Mouse (Mus musculus) neural tube, embryonic 12.5 days (tissue): ENCODE results near the gene Gm3591. TPM values are rescaled to one million over a fixed set of nuclear protein-coding genes. Genes with fewer than 3 reads are reported as not detected.
"Not testable (repeated sequence)": the region's sequence is repeated elsewhere in the genome, so short reads cannot be mapped to it uniquely, and the experiment has no call there.

Experiments
- ATAC-seq: fragments of 200-750 bp; cut with Nextera tagmentation; 2 replicates; pipeline ENCODE4 v1.8.0; 2017; ENCODE audit warnings: low read depth, mild to moderate bottlenecking, moderate TSS enrichment, moderate library complexity; ENCODE audit not compliant: low FRiP score
- H3K27ac ChIP-seq: fragments of 300-500 bp; sonication (generic); 2 replicates; pipeline ENCODE4 v1.5.1; 2016
- H3K27me3 ChIP-seq: fragments of 300-500 bp; sonication (generic); replicated peaks from 2 replicates; pipeline ENCODE4 v1.6.1; 2016; ENCODE audit warnings: mild to moderate bottlenecking
- H3K36me3 ChIP-seq: fragments of 300-500 bp; sonication (generic); 2 replicates; pipeline ENCODE4 v1.6.1; 2016; ENCODE audit warnings: mild to moderate bottlenecking
- H3K4me1 ChIP-seq: fragments of 300-500 bp; sonication (generic); 2 replicates; pipeline ENCODE4 v1.6.1; 2016
- H3K4me2 ChIP-seq: fragments of 300-500 bp; sonication (generic); replicated peaks from 2 replicates; pipeline ENCODE4 v1.6.1; 2016; ENCODE audit warnings: mild to moderate bottlenecking
- H3K4me3 ChIP-seq: fragments of 300-500 bp; sonication (generic); 2 replicates; pipeline ENCODE4 v1.5.1; 2016
- H3K9ac ChIP-seq: fragments of 300-500 bp; sonication (generic); 2 replicates; pipeline ENCODE4 v1.6.1; 2016; ENCODE audit warnings: mild to moderate bottlenecking
- H3K9me3 ChIP-seq: fragments of 300-500 bp; sonication (generic); 2 replicates; pipeline ENCODE4 v1.6.1; 2016; ENCODE audit warnings: mild to moderate bottlenecking
- WGBS: fragments of 180-500 bp; shearing (Covaris S2); methylation state at CpG from one replicate; pipeline ENCODE4 v1.1.7; 2016; 5-methylcytosine and 5-hydroxymethylcytosine counted together
- polyA plus RNA-seq: library from polyadenylated mRNA; unstranded; fragments of >200 nt; fragmentation: Nextera tagmentation; extraction: Ambion mirVana; gene quantifications from 2 replicates; pipeline ENCODE4 v1.2.1, GENCODE M21; 2016

The Gm3591 gene
- polyA plus RNA-seq: 2.2 and 2.8 TPM in 2 replicates

GRCm38 (mm10) chr14:6412382-6412781 is at the start of gene Gm3591:
Gene Gm3591 (minus strand): TSS chr14:6412482.
- H3K9ac ChIP-seq, H3K27ac ChIP-seq, H3K4me3 ChIP-seq, H3K4me2 ChIP-seq, ATAC-seq, H3K27me3 ChIP-seq, H3K4me1 ChIP-seq, H3K36me3 ChIP-seq, H3K9me3 ChIP-seq: not testable (repeated sequence)
- no CpG with 5 or more reads among the region's 2 CpGs for WGBS

GRCm38 (mm10) chr14:6444511-6444910 is 32.2 kb upstream of the Gm3591 start, which contains the start of gene Gm3594:
Gene Gm3594 (minus strand): TSS chr14:6444611.
- not testable (repeated sequence) for H3K4me3 ChIP-seq, H3K4me1 ChIP-seq, H3K27me3 ChIP-seq, H3K9me3 ChIP-seq, H3K4me2 ChIP-seq, H3K9ac ChIP-seq, H3K36me3 ChIP-seq, H3K27ac ChIP-seq, ATAC-seq
- no CpG with 5 or more reads among the region's 4 CpGs for WGBS

- not testable (repeated sequence) for H3K9ac ChIP-seq, H3K4me1 ChIP-seq, H3K4me2 ChIP-seq, H3K4me3 ChIP-seq, H3K27ac ChIP-seq, H3K9me3 ChIP-seq, H3K36me3 ChIP-seq, H3K27me3 ChIP-seq, ATAC-seq
- WGBS: 78% methylated on average over 2 of the region's 4 CpGs
These were observed 28.5 kb upstream of the Gm3591 start for GRCm38 (mm10) chr14:6440774-6441173.

DNA sequence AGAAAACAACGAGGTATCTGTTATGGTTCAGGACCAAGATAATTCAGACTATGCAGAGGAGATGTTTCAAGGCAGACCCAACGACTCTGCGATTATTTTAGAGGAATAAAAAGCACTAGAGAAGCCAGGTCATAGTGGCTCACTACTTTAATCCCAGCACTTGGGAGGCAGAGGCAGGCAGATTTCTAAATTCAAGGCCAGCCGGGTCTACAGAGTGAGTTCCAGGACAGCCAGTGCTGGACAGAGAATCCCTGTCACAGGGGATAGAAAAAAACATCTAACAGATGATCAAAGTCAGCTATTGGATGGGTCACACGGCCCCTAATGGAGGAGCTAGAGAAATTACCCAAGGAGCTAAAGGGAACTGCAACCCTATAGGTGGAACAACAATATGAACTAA is 27.9 kb upstream of the Gm3591 start:
- H3K4me3 ChIP-seq, H3K36me3 ChIP-seq, H3K4me2 ChIP-seq, H3K27me3 ChIP-seq, ATAC-seq, H3K9ac ChIP-seq, H3K9me3 ChIP-seq, H3K27ac ChIP-seq, H3K4me1 ChIP-seq: not testable (repeated sequence)
- WGBS: 90% methylated on average over 2 of the region's 5 CpGs

DNA sequence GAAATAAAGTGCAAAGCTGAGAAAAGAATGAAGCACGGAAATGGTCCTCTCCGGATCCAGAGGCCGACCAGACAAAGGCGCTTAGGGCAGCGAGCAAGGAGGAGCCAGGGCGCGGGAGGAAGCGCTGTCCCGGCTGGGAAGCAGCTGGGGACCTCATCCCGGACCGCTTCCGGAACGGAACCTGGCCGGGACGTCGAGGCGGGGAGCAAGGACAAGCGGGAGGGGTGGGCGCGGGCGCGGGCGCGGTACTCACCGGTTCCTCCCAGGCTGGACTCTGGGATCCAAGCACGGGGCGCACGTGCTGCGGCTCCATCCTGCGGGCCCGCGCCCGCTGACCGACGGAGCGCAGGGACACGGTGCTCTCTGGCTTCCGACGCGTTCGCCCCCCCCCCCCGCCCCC is 14.5 kb upstream of the Gm3591 start:
- H3K36me3 ChIP-seq, H3K4me1 ChIP-seq, H3K4me3 ChIP-seq, ATAC-seq, H3K9ac ChIP-seq, H3K27me3 ChIP-seq, H3K27ac ChIP-seq, H3K9me3 ChIP-seq: not testable (repeated sequence)
- 9% methylated on average over 29 of the region's 42 CpGs for WGBS
- H3K4me2 ChIP-seq: peak overlapping the region; percentile 52

GRCm38 (mm10) chr14:6426353-6426752 is 14.1 kb upstream of the Gm3591 start:
- H3K9me3 ChIP-seq, H3K4me1 ChIP-seq, H3K27me3 ChIP-seq, H3K27ac ChIP-seq, ATAC-seq, H3K36me3 ChIP-seq, H3K9ac ChIP-seq: not testable (repeated sequence)
- H3K4me3 ChIP-seq: peak overlapping the region; percentile 20; the same call in 1 of the 2 replicates
- H3K4me2 ChIP-seq: peak overlapping the region; percentile 52
- 15% methylated on average over 19 of the region's 22 CpGs for WGBS

DNA sequence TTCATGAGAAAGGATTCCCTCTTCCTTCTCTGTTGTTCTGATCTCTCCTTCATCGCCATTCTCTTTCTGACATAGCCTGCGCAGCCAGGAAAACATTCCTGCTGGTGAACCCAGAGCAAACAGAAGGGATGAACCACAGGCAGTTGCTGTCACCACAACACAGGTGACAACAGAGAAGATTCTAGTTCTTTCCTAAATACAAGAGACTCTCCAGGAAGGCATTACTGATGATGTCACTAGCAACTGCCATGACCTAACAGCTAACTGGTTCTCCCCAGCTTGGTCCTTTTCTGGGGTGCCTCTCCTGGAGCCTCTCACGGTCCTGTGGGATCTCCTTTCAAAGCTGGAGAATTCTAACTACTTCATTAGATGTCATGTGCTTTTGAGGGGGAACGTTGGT is 22.1 kb downstream of the Gm3591 start, which contains the start of gene Gm16440:
Gene Gm16440 (minus strand): TSS at position 101 of the 400 bp plus-strand sequence.
- H3K9ac ChIP-seq, ATAC-seq, H3K9me3 ChIP-seq, H3K27me3 ChIP-seq, H3K36me3 ChIP-seq, H3K4me1 ChIP-seq, H3K4me2 ChIP-seq, H3K4me3 ChIP-seq, H3K27ac ChIP-seq: not testable (repeated sequence)
- WGBS: 92% methylated on average over 2 of the region's 4 CpGs

Other genes with a start within 250 kb of the Gm3591 start
- not detected in 2 replicates for gene Gm21560, start 193.2 kb downstream of the Gm3591 start, polyA plus RNA-seq
- 4.0 TPM in 2 replicates for gene Gm3411, start 125.2 kb downstream of the Gm3591 start, polyA plus RNA-seq
- not detected in 2 replicates for gene Gm21103, start 107.6 kb downstream of the Gm3591 start, polyA plus RNA-seq
- not detected in 2 replicates for gene Gm3618, start 68.8 kb downstream of the Gm3591 start, polyA plus RNA-seq
- not detected in 2 replicates for gene Gm16440, start 22.2 kb downstream of the Gm3591 start, polyA plus RNA-seq
- gene Gm3594, start 32.1 kb upstream of the Gm3591 start, polyA plus RNA-seq: not detected in 2 replicates
- gene Gm8356, start 124.8 kb upstream of the Gm3591 start, polyA plus RNA-seq: not detected in 2 replicates
- 0.15 and 0.19 TPM in 2 replicates for gene Gm3629, start 178.1 kb upstream of the Gm3591 start, polyA plus RNA-seq
- not detected in 2 replicates for gene Gm3460, start 209.9 kb upstream of the Gm3591 start, polyA plus RNA-seq